Mouse (Mus musculus) heart, embryonic 11.5 days (tissue): ENCODE results near the gene Ldhd. TPM values are rescaled to one million over a fixed set of nuclear protein-coding genes. Genes with fewer than 3 reads are reported as not detected.

Experiments used
- polyA plus RNA-seq: library from polyadenylated mRNA; unstranded; fragments of >200 nt; fragmentation: Nextera tagmentation; extraction: Ambion mirVana; gene quantifications from 2 replicates; pipeline ENCODE4 v1.2.1, GENCODE M21; 2014

Gene Ldhd
- polyA plus RNA-seq, 1 experiment from 2014 or later: 0.39 TPM

Other genes with a start within 250 kb of the Ldhd start
- gene Fa2h, start 236.6 kb downstream of the Ldhd start, polyA plus RNA-seq: 0.07 TPM in 1 of 2 replicates, not detected in the other
- gene Wdr59, start 108.3 kb downstream of the Ldhd start, polyA plus RNA-seq: 2.5 and 4.2 TPM in 2 replicates
- 23.1 and 23.7 TPM in 2 replicates for gene Znrf1, start 94.3 kb downstream of the Ldhd start, polyA plus RNA-seq
- gene Zfp1, start 13.0 kb upstream of the Ldhd start, polyA plus RNA-seq: 16.5 and 18.5 TPM in 2 replicates
- gene Ctrb1, start 60.6 kb upstream of the Ldhd start, polyA plus RNA-seq: not detected in 2 replicates
- gene Bcar1, start 113.4 kb upstream of the Ldhd start, polyA plus RNA-seq: 46.6 and 53.8 TPM in 2 replicates
- gene Cfdp1, start 223.9 kb upstream of the Ldhd start, polyA plus RNA-seq: 163 and 173 TPM in 2 replicates
- gene Tmem170, start 246.4 kb upstream of the Ldhd start, polyA plus RNA-seq: 4.5 and 5.8 TPM in 2 replicates